Mouse (Mus musculus) ovary, postnatal 14 days (tissue): ENCODE data around the gene Prl8a1.

Experiments
- DNase-seq: peaks from one replicate; pipeline ENCODE4 v3.0.0; 2022; ENCODE audit warnings: low spot score

Prl8a1 gene

GRCm38 (mm10) chr13:27582071-27582470, at the start of gene Prl8a1:
Gene Prl8a1 (minus strand): TSS chr13:27582171.
- no peak for DNase-seq

GRCm38 (mm10) chr13:27610482-27610881, 28.5 kb upstream of the Prl8a1 start, which contains the start of gene Prl7b1:
Gene Prl7b1 (minus strand): TSS chr13:27610582.
- DNase-seq: no peak

GRCm38 (mm10) chr13:27564506-27564905, 17.5 kb downstream of the Prl8a1 start, which contains the start of gene Prl8a9:
Gene Prl8a9 (minus strand): TSS chr13:27564606.
- no peak for DNase-seq

GRCm38 (mm10) chr13:27553336-27553735, 28.6 kb downstream of the Prl8a1 start:
- no peak for DNase-seq
